Mouse (Mus musculus): ENCODE data around the gene Pygl. TPM values are rescaled to one million over a fixed set of nuclear protein-coding genes. Genes with fewer than 3 reads are reported as not detected.

Gene Pygl
- total and polyA plus RNA-seq, 3 experiments: 13.9 to 26.9 TPM; not detected in 1

- DNase-seq (ENCODE audit: low read depth, low spot score): no peak
- H3K9me3 ChIP-seq (replicated peaks; ENCODE audit: insufficient read depth, low read length): no peaks in the 10 kb centered on the region
- no peak overlapping the region for H3K27ac ChIP-seq (ENCODE audit: control insufficient read depth, low read depth, low read length)
- H3K4me1 ChIP-seq (ENCODE audit: control insufficient read depth in 1 of 2, insufficient read depth in 2 of 2, low read length in 2 of 2): no peaks in the 10 kb centered on the region
- H3K36me3 ChIP-seq (ENCODE audit: control insufficient read depth in 1 of 2, insufficient read depth in 2 of 2, low read length in 2 of 2): no peaks in the 10 kb centered on the region
- TF ChIP-seq POLR2AphosphoS5 (IDR thresholded peaks at IDR 0.05; ENCODE audit: borderline replicate concordance, low read depth, low read length) (no peak), MAFK (IDR thresholded peaks at IDR 0.05; ENCODE audit: borderline replicate concordance, low read depth, low read length) (no peak), GATA1 (IDR thresholded peaks at IDR 0.05; ENCODE audit: low read depth, low read length) (no peak), ETS1 (IDR thresholded peaks at IDR 0.05; ENCODE audit: low read depth, low read length) (no peak), POLR2A (IDR thresholded peaks at IDR 0.05; ENCODE audit: control insufficient read depth in 1 of 2, insufficient read depth in 1 of 2, low read depth in 1 of 2, low read length in 2 of 2, poor library complexity in 1 of 2) (no peak), BHLHE40 (IDR thresholded peaks at IDR 0.05; ENCODE audit: borderline replicate concordance, low read depth, low read length) (no peak), NELFE (IDR thresholded peaks at IDR 0.05; ENCODE audit: low read depth, low read length) (no peak), ZMIZ1 (IDR thresholded peaks at IDR 0.05; ENCODE audit: low read depth, low read length) (no peak), CHD1 (IDR thresholded peaks at IDR 0.05; ENCODE audit: low read depth, low read length) (no peak), ZNF384 (IDR thresholded peaks at IDR 0.05; ENCODE audit: low read depth, low read length) (no peak), MYB (IDR thresholded peaks at IDR 0.05; ENCODE audit: low read depth, low read length) (no peak), E2F4 (IDR thresholded peaks at IDR 0.05; ENCODE audit: borderline replicate concordance, low read depth, low read length) (no peak), ELF1 (IDR thresholded peaks at IDR 0.05; ENCODE audit: low read depth, low read length) (no peak), CTCF (IDR thresholded peaks at IDR 0.05 in 2 of 3, conservative IDR thresholded peaks at IDR 0.05 in 1 of 3; ENCODE audit: control insufficient read depth in 1 of 3, insufficient read depth in 1 of 3, low read depth in 2 of 3, low read length in 3 of 3, poor library complexity in 1 of 3, severe bottlenecking in 1 of 3) (no peak), ZKSCAN1 (IDR thresholded peaks at IDR 0.05; ENCODE audit: low read depth, low read length) (no peak), KAT2A (conservative IDR thresholded peaks at IDR 0.05; ENCODE audit: low read depth, low read length) (no peak), EP300 (IDR thresholded peaks at IDR 0.05; ENCODE audit: low read depth in 1 of 2, low read length in 2 of 2) (no peak), HCFC1 (IDR thresholded peaks at IDR 0.05; ENCODE audit: low read depth, low read length) (no peak), UBTF (IDR thresholded peaks at IDR 0.05; ENCODE audit: borderline replicate concordance, insufficient read depth, low read depth, low read length) (no peak)
- peaks cover 2 to 6% of the 10 kb centered on the region in 2 experiments; a peak in 3 of 4 replicates for H3K27me3 ChIP-seq (ENCODE audit: control insufficient read depth in 1 of 2, insufficient read depth in 2 of 2, low read length in 2 of 2)
- no peaks in the 10 kb centered on the region for H3K79me2 ChIP-seq (ENCODE audit: control insufficient read depth, insufficient read depth, low read length, poor library complexity)
- no peak overlapping the region for H3K4me3 ChIP-seq (ENCODE audit: control insufficient read depth in 1 of 2, insufficient read depth in 1 of 2, low read depth in 2 of 2, low read length in 2 of 2)
- no peak overlapping the region for H3K9ac ChIP-seq (ENCODE audit: control insufficient read depth, low read depth, low read length, poor library complexity, severe bottlenecking)
Observed at GRCm38 (mm10) chr12:70266494-70266931, 35.2 kb upstream of the Pygl start.

- Histone ChIP-seq H3K4me1 (ENCODE audit: control insufficient read depth in 1 of 2, insufficient read depth in 2 of 2, low read length in 2 of 2) (no peaks in the 10 kb centered on the region), H3K79me2 (ENCODE audit: control insufficient read depth, insufficient read depth, low read length, poor library complexity) (no peaks in the 10 kb centered on the region), H3K36me3 (ENCODE audit: control insufficient read depth in 1 of 2, insufficient read depth in 2 of 2, low read length in 2 of 2) (no peaks in the 10 kb centered on the region), H3K27me3 (ENCODE audit: control insufficient read depth in 1 of 2, insufficient read depth in 2 of 2, low read length in 2 of 2) (peaks cover 8 to 11% of the 10 kb centered on the region in 2 experiments), H3K9ac (ENCODE audit: control insufficient read depth, low read depth, low read length, poor library complexity, severe bottlenecking) (no peak overlapping the region), H3K9me3 (replicated peaks; ENCODE audit: insufficient read depth, low read length) (no peaks in the 10 kb centered on the region), H3K27ac (ENCODE audit: control insufficient read depth, low read depth, low read length) (no peak overlapping the region), H3K4me3 (ENCODE audit: control insufficient read depth in 1 of 2, insufficient read depth in 1 of 2, low read depth in 2 of 2, low read length in 2 of 2) (no peak overlapping the region)
- no peak for DNase-seq (ENCODE audit: low read depth, low spot score)
- TF ChIP-seq ZKSCAN1 (IDR thresholded peaks at IDR 0.05; ENCODE audit: low read depth, low read length) (no peak), RCOR1 (IDR thresholded peaks at IDR 0.05; ENCODE audit: low read depth, low read length) (no peak), SIN3A (IDR thresholded peaks at IDR 0.05; ENCODE audit: low read length) (no peak), GABPA (IDR thresholded peaks at IDR 0.05; ENCODE audit: low read depth, low read length) (no peak), EP300 (IDR thresholded peaks at IDR 0.05; ENCODE audit: low read depth in 1 of 2, low read length in 2 of 2) (no peak)
Observed at GRCm38 (mm10) chr12:70263721-70264120, 32.4 kb upstream of the Pygl start.

Measured in MEL (cell line).